Mouse (Mus musculus): ENCODE measurements around the gene Terb1.

GRCm38 (mm10) chr8:104452177-104452576, 57.5 kb downstream of the Terb1 start:
- TF ChIP-seq GATA1 (IDR thresholded peaks at IDR 0.05; ENCODE audit: borderline replicate concordance, low read length) (no peak), FLI1 (IDR thresholded peaks at IDR 0.05; ENCODE audit: low read length) (no peak)

Data from megakaryocyte, embryonic 14.5 days (primary cell).